Mouse (Mus musculus): ENCODE data around the gene Pam16. TPM values are rescaled to one million over a fixed set of nuclear protein-coding genes. Genes with fewer than 3 reads are reported as not detected.

Pam16 gene
- polyA plus RNA-seq, 1 experiment from 2014 or later, result 94.7 TPM

GRCm38 (mm10) chr16:4578630-4579029, 46.2 kb downstream of the Pam16 start:
- Histone ChIP-seq H3K4me1 (peaks cover 5% of the 10 kb centered on the region; the same call in 1 of the 2 replicates), H3K36me3 (replicated peaks) (no peaks in the 10 kb centered on the region), H3K4me3 (no peak overlapping the region), H3K27me3 (ENCODE audit: poor library complexity, severe bottlenecking) (no peaks in the 10 kb centered on the region), H3K9me3 (no peaks in the 10 kb centered on the region), H3K27ac (no peak overlapping the region)
- whole genome bisulfite sequencing, result 80% methylated on average over 7 of the region's 7 CpGs
- no peak for DNase-seq (ENCODE audit: extremely low spot score, low spot score)

- no peaks in the 10 kb centered on the region for H3K27me3 ChIP-seq (ENCODE audit: poor library complexity, severe bottlenecking)
- H3K36me3 ChIP-seq (replicated peaks), result no peaks in the 10 kb centered on the region
- DNase-seq (ENCODE audit: extremely low spot score, low spot score), result no peak
- H3K4me3 ChIP-seq, result no peak overlapping the region
- 66% methylated on average over 2 of the region's 2 CpGs for WGBS
- H3K9me3 ChIP-seq, result no peaks in the 10 kb centered on the region
- no peak overlapping the region for H3K27ac ChIP-seq
- peaks cover 5% of the 10 kb centered on the region; the same call in 1 of the 2 replicates for H3K4me1 ChIP-seq
Observed at GRCm38 (mm10) chr16:4576873-4577272, 47.9 kb downstream of the Pam16 start.

- Histone ChIP-seq H3K9me3 (no peaks in the 10 kb centered on the region), H3K36me3 (replicated peaks) (no peaks in the 10 kb centered on the region), H3K27ac (no peak overlapping the region), H3K4me3 (no peak overlapping the region), H3K27me3 (ENCODE audit: poor library complexity, severe bottlenecking) (no peaks in the 10 kb centered on the region), H3K4me1 (peaks cover 9% of the 10 kb centered on the region)
- DNase-seq (ENCODE audit: extremely low spot score, low spot score), result no peak
- WGBS, result 47% methylated on average over 2 of the region's 2 CpGs
Observed at GRCm38 (mm10) chr16:4576038-4576437, 48.8 kb downstream of the Pam16 start.

- 60% methylated on average over 4 of the region's 4 CpGs for WGBS
- no peak overlapping the region for H3K4me3 ChIP-seq
- no peaks in the 10 kb centered on the region for H3K27me3 ChIP-seq (ENCODE audit: poor library complexity, severe bottlenecking)
- no peak overlapping the region for H3K27ac ChIP-seq
- no peak for DNase-seq (ENCODE audit: extremely low spot score, low spot score)
- H3K36me3 ChIP-seq (replicated peaks), result no peaks in the 10 kb centered on the region
- H3K4me1 ChIP-seq, result peaks cover 11% of the 10 kb centered on the region
- no peaks in the 10 kb centered on the region for H3K9me3 ChIP-seq
Observed at GRCm38 (mm10) chr16:4570737-4571136, 54.1 kb downstream of the Pam16 start.

GRCm38 (mm10) chr16:4567912-4568311, 56.9 kb downstream of the Pam16 start:
- H3K4me1 ChIP-seq, result peaks cover 11% of the 10 kb centered on the region
- no peaks in the 10 kb centered on the region for H3K36me3 ChIP-seq (replicated peaks)
- H3K27ac ChIP-seq, result no peak overlapping the region
- no peaks in the 10 kb centered on the region for H3K9me3 ChIP-seq
- H3K27me3 ChIP-seq (ENCODE audit: poor library complexity, severe bottlenecking), result no peaks in the 10 kb centered on the region
- WGBS, result 18% methylated on average over 4 of the region's 4 CpGs
- peak; percentile 83 for DNase-seq (ENCODE audit: extremely low spot score, low spot score)
- H3K4me3 ChIP-seq, result no peak overlapping the region

Other genes starting within 250 kb of the Pam16 start
- 0.30 and 0.35 TPM in 2 replicates for gene Adcy9, start 204.5 kb downstream of the Pam16 start, polyA plus RNA-seq (2016; fragmentation: Nextera tagmentation; extraction: Ambion mirVana)
- 23.8 and 29.4 TPM in 2 replicates for gene Srl, start 83.2 kb downstream of the Pam16 start, polyA plus RNA-seq (2016; fragmentation: Nextera tagmentation; extraction: Ambion mirVana)
- 32.0 and 37.5 TPM in 2 replicates for gene Tfap4, start 65.1 kb downstream of the Pam16 start, polyA plus RNA-seq (2016; fragmentation: Nextera tagmentation; extraction: Ambion mirVana)
- gene Glis2, start 30.3 kb downstream of the Pam16 start, polyA plus RNA-seq (2016; fragmentation: Nextera tagmentation; extraction: Ambion mirVana), result 22.5 and 23.2 TPM in 2 replicates
- 9.2 and 9.3 TPM in 2 replicates for gene Vasn, start 15.0 kb upstream of the Pam16 start, polyA plus RNA-seq (2016; fragmentation: Nextera tagmentation; extraction: Ambion mirVana)
- 63.7 and 66.3 TPM in 2 replicates for gene Dnaja3, start 15.0 kb upstream of the Pam16 start, polyA plus RNA-seq (2016; fragmentation: Nextera tagmentation; extraction: Ambion mirVana)
- 17.6 and 19.1 TPM in 2 replicates for gene Coro7, start 54.8 kb upstream of the Pam16 start, polyA plus RNA-seq (2016; fragmentation: Nextera tagmentation; extraction: Ambion mirVana)
- 243 and 248 TPM in 2 replicates for gene Nmral1, start 94.4 kb upstream of the Pam16 start, polyA plus RNA-seq (2016; fragmentation: Nextera tagmentation; extraction: Ambion mirVana)
- gene Hmox2, start 101.4 kb upstream of the Pam16 start, polyA plus RNA-seq (2016; fragmentation: Nextera tagmentation; extraction: Ambion mirVana), result 80.6 and 81.5 TPM in 2 replicates
- 110 and 112 TPM in 2 replicates for gene Cdip1, start 165.3 kb upstream of the Pam16 start, polyA plus RNA-seq (2016; fragmentation: Nextera tagmentation; extraction: Ambion mirVana)
- 0.22 and 0.25 TPM in 2 replicates for gene 4930562C15Rik, start 210.4 kb upstream of the Pam16 start, polyA plus RNA-seq (2016; fragmentation: Nextera tagmentation; extraction: Ambion mirVana)